Mouse (Mus musculus) stomach, postnatal 0 days (tissue): Measurements from ENCODE around the gene Il11ra2. TPM values are rescaled to one million over a fixed set of nuclear protein-coding genes. Genes with fewer than 3 reads are reported as not detected.
"Not testable (repeated sequence)": the region's sequence is repeated elsewhere in the genome, so short reads cannot be mapped to it uniquely, and the experiment has no call there.

Experiments used
- ATAC-seq: fragments of 200-750 bp; cut with Nextera tagmentation; 2 replicates; pipeline ENCODE4 v1.8.0; 2017; ENCODE audit not compliant: low FRiP score, low TSS enrichment
- DNase-seq: peaks from one replicate; pipeline ENCODE4 v3.0.0-alpha.2; 2016; ENCODE audit warnings: low spot score
- H3K27ac ChIP-seq: fragments of 300-500 bp; sonication (generic); replicated peaks from 2 replicates; pipeline ENCODE4 v1.5.1; 2014; ENCODE audit warnings: mild to moderate bottlenecking, control low read depth
- H3K27me3 ChIP-seq: fragments of 300-500 bp; sonication (generic); 2 replicates; pipeline ENCODE4 v1.6.1; 2014; ENCODE audit warnings: low read length; ENCODE audit not compliant: control insufficient read depth, insufficient read depth
- H3K36me3 ChIP-seq: fragments of 300-500 bp; sonication (generic); 2 replicates; pipeline ENCODE4 v1.6.1; 2014; ENCODE audit warnings: low read length, mixed read lengths; ENCODE audit not compliant: control insufficient read depth, insufficient read depth
- H3K4me1 ChIP-seq: fragments of 300-500 bp; sonication (generic); replicated peaks from 2 replicates; pipeline ENCODE4 v1.6.1; 2014; ENCODE audit warnings: antibody characterized with exemption; ENCODE audit not compliant: control insufficient read depth, insufficient read depth
- H3K4me2 ChIP-seq: fragments of 300-500 bp; sonication (generic); replicated peaks from 2 replicates; pipeline ENCODE4 v1.6.1; 2014; ENCODE audit warnings: low read depth, mild to moderate bottlenecking, control low read depth, moderate library complexity
- H3K4me3 ChIP-seq: fragments of 300-500 bp; sonication (generic); 2 replicates; pipeline ENCODE4 v1.5.1; 2014; ENCODE audit warnings: low read depth, low read length, control low read depth
- H3K9ac ChIP-seq: fragments of 300-500 bp; sonication (generic); 2 replicates; pipeline ENCODE4 v1.6.1; 2014; ENCODE audit warnings: mild to moderate bottlenecking, low read length, control low read depth, mixed read lengths
- H3K9me3 ChIP-seq: fragments of 300-500 bp; sonication (generic); 2 replicates; pipeline ENCODE4 v1.6.1; 2016; ENCODE audit warnings: low read length; ENCODE audit not compliant: control insufficient read depth
- WGBS: fragments of 180-500 bp; shearing (Covaris S2); extraction: QIAGEN DNeasy Blood & Tissue Kit; methylation state at CpG from one replicate; pipeline ENCODE4 v1.1.7; 2014; 5-methylcytosine and 5-hydroxymethylcytosine counted together
- polyA plus RNA-seq: library from polyadenylated mRNA; unstranded; fragments of >200 nt; fragmentation: Nextera tagmentation; extraction: Ambion mirVana; gene quantifications from 2 replicates; pipeline ENCODE4 v1.2.1, GENCODE M21; 2015

Gene Il11ra2
- polyA plus RNA-seq, 1 experiment from 2014 or later, result not detected

DNA sequence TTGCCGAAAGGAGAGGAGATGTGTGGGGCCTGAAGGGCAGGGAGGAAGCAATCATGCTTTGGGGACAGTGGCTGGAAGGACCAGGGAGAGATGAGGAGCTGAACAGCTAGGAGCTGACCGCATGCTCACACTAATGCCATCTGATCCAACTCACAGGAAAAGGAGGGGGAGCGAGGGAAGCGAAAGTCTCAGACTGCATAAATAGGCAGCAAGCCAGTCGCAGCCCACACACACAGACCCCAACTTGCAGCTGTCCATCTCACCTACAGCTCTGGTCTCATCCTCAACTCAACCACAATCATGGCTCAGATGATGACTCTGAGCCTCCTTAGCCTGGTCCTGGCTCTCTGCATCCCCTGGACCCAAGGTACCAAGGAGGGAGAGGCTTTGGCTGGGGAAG lies 49.8 kb downstream of the Il11ra2 start, which contains the start of gene Gm10591:
Gene Gm10591 (plus strand): TSS at position 301 of the 400 bp plus-strand sequence.
- H3K4me1 ChIP-seq, H3K9ac ChIP-seq, H3K27me3 ChIP-seq, ATAC-seq, H3K27ac ChIP-seq, H3K4me2 ChIP-seq, H3K4me3 ChIP-seq, H3K36me3 ChIP-seq, DNase-seq, H3K9me3 ChIP-seq: not testable (repeated sequence)
- WGBS, result no CpG with 5 or more reads among the region's 5 CpGs

Other genes starting within 250 kb of the Il11ra2 start
- not detected in 2 replicates for gene Gm21586, start 222.5 kb downstream of the Il11ra2 start, polyA plus RNA-seq
- gene Gm2163, start 195.1 kb downstream of the Il11ra2 start, polyA plus RNA-seq, result 0.05 TPM in 1 of 2 replicates, not detected in the other
- not detected in 2 replicates for gene Fam205a2, start 133.7 kb downstream of the Il11ra2 start, polyA plus RNA-seq
- gene Gm10591, start 49.7 kb downstream of the Il11ra2 start, polyA plus RNA-seq, result 0.42 TPM in 1 of 2 replicates, not detected in the other
- 0.23 and 0.39 TPM in 2 replicates for gene Gm2564, start 32.2 kb downstream of the Il11ra2 start, polyA plus RNA-seq
- not detected in 2 replicates for gene Ccl27b, start 6.6 kb downstream of the Il11ra2 start, polyA plus RNA-seq
- 0.17 TPM in 1 of 2 replicates, not detected in the other for gene 4930578G10Rik, start 73.7 kb upstream of the Il11ra2 start, polyA plus RNA-seq
- not detected in 2 replicates for gene Ccl19, start 94.7 kb upstream of the Il11ra2 start, polyA plus RNA-seq
- gene Ccl21a, start 112.1 kb upstream of the Il11ra2 start, polyA plus RNA-seq, result 30.2 and 31.7 TPM in 2 replicates
- gene Fam205a1, start 192.0 kb upstream of the Il11ra2 start, polyA plus RNA-seq, result not detected in 2 replicates
- gene Gm12394, start 194.9 kb upstream of the Il11ra2 start, polyA plus RNA-seq, result 0.07 and 0.12 TPM in 2 replicates
- gene Fam205c, start 212.3 kb upstream of the Il11ra2 start, polyA plus RNA-seq, result 0.11 TPM in 2 replicates